Mouse (Mus musculus) kidney, adult 11 months (tissue): Measurements from ENCODE around the gene Snrnp35.
A peak's percentile ranks its signal among the peaks of the same experiment; 100 is the strongest.

Experiments
- DNase-seq: peaks from one replicate; pipeline ENCODE4 v3.0.0; 2022

The Snrnp35 gene

GRCm38 (mm10) chr5:124540383-124540786 lies 57.5 kb downstream of the Snrnp35 start, which contains the start of gene Tmed2:
TSS of gene Tmed2 (plus strand) at chr5:124540695.
- peak; percentile 97 for DNase-seq
